Mouse (Mus musculus) cerebral cortex, adult 2 months (tissue): ENCODE results near the gene Slc25a45.

Experiments used
- WGBS: fragments of 180-500 bp; shearing (Covaris S2); methylation state at CpG from one replicate; pipeline ENCODE4 v1.1.7; 2018; 5-methylcytosine and 5-hydroxymethylcytosine counted together

The Slc25a45 gene

GRCm38 (mm10) chr19:5877618-5878361 lies at the start of gene Slc25a45:
Gene Slc25a45, plus strand, starts transcription at chr19:5877808.
- WGBS: 34% methylated on average over 15 of the region's 15 CpGs

GRCm38 (mm10) chr19:5828155-5828554 lies 49.5 kb upstream of the Slc25a45 start:
- WGBS: 88% methylated on average over 3 of the region's 3 CpGs

GRCm38 (mm10) chr19:5828905-5829304 lies 48.7 kb upstream of the Slc25a45 start:
- WGBS: 93% methylated on average over 7 of the region's 7 CpGs

GRCm38 (mm10) chr19:5829958-5830615 lies 47.5 kb upstream of the Slc25a45 start:
- WGBS: 87% methylated on average over 19 of the region's 19 CpGs

GRCm38 (mm10) chr19:5830776-5831175 lies 46.8 kb upstream of the Slc25a45 start:
- 93% methylated on average over 7 of the region's 7 CpGs for WGBS

GRCm38 (mm10) chr19:5831224-5831957 lies 46.2 kb upstream of the Slc25a45 start:
- 93% methylated on average over 11 of the region's 11 CpGs for WGBS

- WGBS: 97% methylated on average over 4 of the region's 4 CpGs
Measured at GRCm38 (mm10) chr19:5831958-5832320, 45.7 kb upstream of the Slc25a45 start.

GRCm38 (mm10) chr19:5832326-5832725 lies 45.3 kb upstream of the Slc25a45 start:
- 79% methylated on average over 6 of the region's 6 CpGs for WGBS

GRCm38 (mm10) chr19:5833287-5834100 lies 44.1 kb upstream of the Slc25a45 start:
- 89% methylated on average over 10 of the region's 10 CpGs for WGBS

GRCm38 (mm10) chr19:5834260-5834925 lies 43.2 kb upstream of the Slc25a45 start:
- 82% methylated on average over 12 of the region's 12 CpGs for WGBS

GRCm38 (mm10) chr19:5835054-5835921 lies 42.3 kb upstream of the Slc25a45 start:
- 89% methylated on average over 10 of the region's 10 CpGs for WGBS

- WGBS: 82% methylated on average over 8 of the region's 8 CpGs
Measured at GRCm38 (mm10) chr19:5835922-5836430, 41.6 kb upstream of the Slc25a45 start.

GRCm38 (mm10) chr19:5836941-5837572 lies 40.6 kb upstream of the Slc25a45 start:
- 70% methylated on average over 10 of the region's 10 CpGs for WGBS

GRCm38 (mm10) chr19:5837606-5838005 lies 40.0 kb upstream of the Slc25a45 start:
- WGBS: 76% methylated on average over 8 of the region's 8 CpGs

GRCm38 (mm10) chr19:5838136-5838891 lies 39.3 kb upstream of the Slc25a45 start:
- WGBS: 69% methylated on average over 12 of the region's 12 CpGs

GRCm38 (mm10) chr19:5838892-5839165 lies 38.8 kb upstream of the Slc25a45 start:
- 93% methylated on average over 4 of the region's 4 CpGs for WGBS

- 65% methylated on average over 14 of the region's 14 CpGs for WGBS
Measured at GRCm38 (mm10) chr19:5839317-5840085, 38.1 kb upstream of the Slc25a45 start.
